Mouse (Mus musculus) heart, adult 11 months (tissue): ENCODE data around the gene Sftpa1.

Source experiments
- DNase-seq: peaks from one replicate; pipeline ENCODE4 v3.0.0; 2022

The Sftpa1 gene

GRCm38 (mm10) chr14:41162663-41163062 is 31.1 kb downstream of the Sftpa1 start:
- DNase-seq = no peak

GRCm38 (mm10) chr14:41167278-41167677 is 35.7 kb downstream of the Sftpa1 start:
- no peak for DNase-seq

- no peak for DNase-seq
These were observed 37.0 kb downstream of the Sftpa1 start for GRCm38 (mm10) chr14:41168567-41168966.

GRCm38 (mm10) chr14:41170514-41170913 is 38.9 kb downstream of the Sftpa1 start:
- DNase-seq = no peak

- DNase-seq = no peak
These were observed 43.2 kb downstream of the Sftpa1 start for GRCm38 (mm10) chr14:41174802-41175201.

GRCm38 (mm10) chr14:41185059-41185821 is 53.7 kb downstream of the Sftpa1 start, which contains the start of gene Sftpd:
Gene Sftpd (minus strand): TSS chr14:41185149.
- no peak for DNase-seq
